Mouse (Mus musculus) midbrain, embryonic 12.5 days (tissue): ENCODE data around the gene Defb45. TPM values are rescaled to one million over a fixed set of nuclear protein-coding genes. Genes with fewer than 3 reads are reported as not detected.

Experiments
- ATAC-seq: fragments of 200-750 bp; cut with Nextera tagmentation; 2 replicates; pipeline ENCODE4 v1.8.0; 2017; ENCODE audit warnings: low read depth, moderate TSS enrichment, moderate library complexity; ENCODE audit not compliant: low FRiP score
- H3K27ac ChIP-seq: fragments of 300-500 bp; sonication (generic); replicated peaks from 2 replicates; pipeline ENCODE4 v1.5.1; 2016; ENCODE audit warnings: mild to moderate bottlenecking
- H3K27me3 ChIP-seq: fragments of 300-500 bp; sonication (generic); 2 replicates; pipeline ENCODE4 v1.6.1; 2016; ENCODE audit warnings: mild to moderate bottlenecking
- H3K36me3 ChIP-seq: fragments of 300-500 bp; sonication (generic); 2 replicates; pipeline ENCODE4 v1.6.1; 2016
- H3K4me1 ChIP-seq: fragments of 300-500 bp; sonication (generic); 2 replicates; pipeline ENCODE4 v1.6.1; 2016
- H3K4me2 ChIP-seq: fragments of 300-500 bp; sonication (generic); replicated peaks from 2 replicates; pipeline ENCODE4 v1.6.1; 2016; ENCODE audit warnings: mild to moderate bottlenecking, moderate library complexity
- H3K4me3 ChIP-seq: fragments of 300-500 bp; sonication (generic); 2 replicates; pipeline ENCODE4 v1.5.1; 2016; ENCODE audit warnings: mild to moderate bottlenecking
- H3K9ac ChIP-seq: fragments of 300-500 bp; sonication (generic); replicated peaks from 2 replicates; pipeline ENCODE4 v1.6.1; 2016; ENCODE audit warnings: mild to moderate bottlenecking, moderate library complexity
- H3K9me3 ChIP-seq: fragments of 300-500 bp; sonication (generic); 2 replicates; pipeline ENCODE4 v1.6.1; 2016; ENCODE audit warnings: mild to moderate bottlenecking
- WGBS: fragments of 180-500 bp; shearing (Covaris S2); methylation state at CpG from one replicate; pipeline ENCODE4 v1.1.7; 2016; 5-methylcytosine and 5-hydroxymethylcytosine counted together
- polyA plus RNA-seq: library from polyadenylated mRNA; unstranded; fragments of >200 nt; fragmentation: Nextera tagmentation; extraction: Ambion mirVana; gene quantifications from 2 replicates; pipeline ENCODE4 v1.2.1, GENCODE M21; 2016

Gene Defb45
- not detected in 2 replicates for polyA plus RNA-seq

GRCm38 (mm10) chr2:152599299-152599698, at the start of gene Defb45:
TSS of gene Defb45 (minus strand) at chr2:152599399.
- no peaks in the 10 kb centered on the region for H3K36me3 ChIP-seq
- no peaks in the 10 kb centered on the region for H3K9me3 ChIP-seq
- 70% methylated on average over 7 of the region's 7 CpGs for WGBS
- no peak within 1 kb of the TSS for H3K27ac ChIP-seq
- no peaks in the 10 kb centered on the region for H3K27me3 ChIP-seq
- ATAC-seq: no peak
- no peak within 1 kb of the TSS for H3K9ac ChIP-seq
- H3K4me3 ChIP-seq: no peak within 1 kb of the TSS
- no peaks in the 10 kb centered on the region for H3K4me1 ChIP-seq
- H3K4me2 ChIP-seq: no peak within 1 kb of the TSS

GRCm38 (mm10) chr2:152639406-152640113, 40.4 kb upstream of the Defb45 start:
- H3K9ac ChIP-seq: no peak overlapping the region
- H3K4me2 ChIP-seq: no peak overlapping the region
- H3K9me3 ChIP-seq: no peaks in the 10 kb centered on the region
- 0 out of 2 replicates have a peak overlapping the region, but pooled peaks have one; percentile 42 for H3K27ac ChIP-seq
- H3K4me3 ChIP-seq: no peak overlapping the region
- H3K4me1 ChIP-seq: peaks cover 13% of the 10 kb centered on the region
- WGBS: 9% methylated on average over 11 of the region's 11 CpGs
- peaks cover under 1% of the 10 kb centered on the region; the same call in 1 of the 2 replicates for H3K27me3 ChIP-seq
- ATAC-seq: no peak
- H3K36me3 ChIP-seq: no peaks in the 10 kb centered on the region

- Histone ChIP-seq H3K9me3 (no peaks in the 10 kb centered on the region), H3K4me3 (no peak overlapping the region), H3K27me3 (peaks cover 5% of the 10 kb centered on the region; the same call in 1 of the 2 replicates), H3K9ac (no peak overlapping the region), H3K4me2 (no peak overlapping the region), H3K36me3 (no peaks in the 10 kb centered on the region), H3K4me1 (peaks cover 13% of the 10 kb centered on the region), H3K27ac (no peak overlapping the region)
- WGBS: 62% methylated on average over 6 of the region's 6 CpGs
- no peak for ATAC-seq
Observed at GRCm38 (mm10) chr2:152638865-152639264, 39.7 kb upstream of the Defb45 start.

- H3K4me1 ChIP-seq: peaks cover 13% of the 10 kb centered on the region
- H3K36me3 ChIP-seq: no peaks in the 10 kb centered on the region
- ATAC-seq: no peak
- H3K27me3 ChIP-seq: peaks cover 6% of the 10 kb centered on the region
- no peak overlapping the region for H3K4me3 ChIP-seq
- no peak overlapping the region for H3K27ac ChIP-seq
- WGBS: 92% methylated on average over 4 of the region's 4 CpGs
- H3K4me2 ChIP-seq: no peak overlapping the region
- H3K9me3 ChIP-seq: no peaks in the 10 kb centered on the region
- no peak overlapping the region for H3K9ac ChIP-seq
Observed at GRCm38 (mm10) chr2:152637381-152637780, 38.2 kb upstream of the Defb45 start.

GRCm38 (mm10) chr2:152637006-152637322, 37.8 kb upstream of the Defb45 start:
- H3K4me1 ChIP-seq: peaks cover 13% of the 10 kb centered on the region
- H3K9ac ChIP-seq: no peak overlapping the region
- no peak for ATAC-seq
- WGBS: 90% methylated on average over 6 of the region's 6 CpGs
- no peaks in the 10 kb centered on the region for H3K36me3 ChIP-seq
- H3K4me2 ChIP-seq: no peak overlapping the region
- no peak overlapping the region for H3K4me3 ChIP-seq
- no peaks in the 10 kb centered on the region for H3K9me3 ChIP-seq
- H3K27me3 ChIP-seq: peaks cover 9% of the 10 kb centered on the region
- H3K27ac ChIP-seq: no peak overlapping the region

- no peak overlapping the region for H3K4me2 ChIP-seq
Observed at GRCm38 (mm10) chr2:152636246-152637005, 37.2 kb upstream of the Defb45 start.

GRCm38 (mm10) chr2:152634311-152634710, 35.1 kb upstream of the Defb45 start:
- Histone ChIP-seq H3K27ac (no peak overlapping the region), H3K27me3 (peaks cover 17% of the 10 kb centered on the region), H3K9ac (no peak overlapping the region), H3K4me1 (peaks cover 3% of the 10 kb centered on the region), H3K9me3 (no peaks in the 10 kb centered on the region), H3K4me3 (no peak overlapping the region), H3K36me3 (no peaks in the 10 kb centered on the region), H3K4me2 (no peak overlapping the region)
- WGBS: 80% methylated on average over 29 of the region's 29 CpGs
- no peak for ATAC-seq

More at GRCm38 (mm10) chr2:152636246-152637005, 37.2 kb upstream of the Defb45 start:
- peaks cover 13% of the 10 kb centered on the region for H3K4me1 ChIP-seq
- no peak for ATAC-seq
- H3K27ac ChIP-seq: no peak overlapping the region
- H3K36me3 ChIP-seq: no peaks in the 10 kb centered on the region
- 84% methylated on average over 23 of the region's 23 CpGs for WGBS
- H3K4me3 ChIP-seq: no peak overlapping the region
- peaks cover 9% of the 10 kb centered on the region for H3K27me3 ChIP-seq
- no peaks in the 10 kb centered on the region for H3K9me3 ChIP-seq
- no peak overlapping the region for H3K9ac ChIP-seq

- no peak overlapping the region for H3K27ac ChIP-seq
- H3K4me3 ChIP-seq: no peak overlapping the region
- peak overlapping the region; percentile 11; the same call in 1 of the 2 replicates for H3K4me2 ChIP-seq
- H3K4me1 ChIP-seq: no peaks in the 10 kb centered on the region; the same call in 1 of the 2 replicates
- H3K9ac ChIP-seq: no peak overlapping the region; the same call in 1 of the 2 replicates
- H3K36me3 ChIP-seq: no peaks in the 10 kb centered on the region
- 47% methylated on average over 17 of the region's 17 CpGs for WGBS
- peaks cover 27% of the 10 kb centered on the region for H3K27me3 ChIP-seq
- ATAC-seq: no peak
- no peaks in the 10 kb centered on the region for H3K9me3 ChIP-seq
Observed at GRCm38 (mm10) chr2:152633334-152633733, 34.1 kb upstream of the Defb45 start.

- peaks cover 19% of the 10 kb centered on the region for H3K4me1 ChIP-seq
- H3K27me3 ChIP-seq: peaks cover 61% of the 10 kb centered on the region
- H3K27ac ChIP-seq: no peak overlapping the region
- no peak overlapping the region for H3K4me2 ChIP-seq
- H3K9ac ChIP-seq: no peak overlapping the region
- H3K9me3 ChIP-seq: no peaks in the 10 kb centered on the region
- H3K4me3 ChIP-seq: no peak overlapping the region
- WGBS: 90% methylated on average over 6 of the region's 6 CpGs
- no peaks in the 10 kb centered on the region for H3K36me3 ChIP-seq
- no peak for ATAC-seq
Observed at GRCm38 (mm10) chr2:152629904-152630303, 30.7 kb upstream of the Defb45 start.

- Histone ChIP-seq H3K9ac (no peak overlapping the region), H3K27me3 (peaks cover 58% of the 10 kb centered on the region), H3K4me1 (peaks cover 19% of the 10 kb centered on the region), H3K4me3 (no peak overlapping the region), H3K27ac (no peak overlapping the region), H3K36me3 (no peaks in the 10 kb centered on the region), H3K9me3 (no peaks in the 10 kb centered on the region), H3K4me2 (no peak overlapping the region)
- WGBS: 68% methylated on average over 3 of the region's 3 CpGs
- ATAC-seq: no peak
Observed at GRCm38 (mm10) chr2:152629239-152629638, 30.0 kb upstream of the Defb45 start.

- no peaks in the 10 kb centered on the region for H3K36me3 ChIP-seq
- H3K4me1 ChIP-seq: peaks cover 19% of the 10 kb centered on the region
- H3K27me3 ChIP-seq: peaks cover 57% of the 10 kb centered on the region
- no peak overlapping the region for H3K27ac ChIP-seq
- H3K4me2 ChIP-seq: no peak overlapping the region
- WGBS: 41% methylated on average over 17 of the region's 17 CpGs
- H3K4me3 ChIP-seq: no peak overlapping the region
- H3K9me3 ChIP-seq: no peaks in the 10 kb centered on the region
- H3K9ac ChIP-seq: no peak overlapping the region
- no peak for ATAC-seq
Observed at GRCm38 (mm10) chr2:152628066-152628465, 28.9 kb upstream of the Defb45 start.
